Mouse (Mus musculus): ENCODE measurements around the gene Brca2.

GRCm38 (mm10) chr5:150543184-150543583 lies 20.8 kb downstream of the Brca2 start:
- TF ChIP-seq MAZ (IDR thresholded peaks at IDR 0.05; ENCODE audit: low read depth, low read length) (no peak), GABPA (IDR thresholded peaks at IDR 0.05; ENCODE audit: insufficient replicate concordance, low read depth, low read length) (no peak), E2F4 (IDR thresholded peaks at IDR 0.05; ENCODE audit: insufficient replicate concordance, low read depth, low read length) (no peak), POLR2A (IDR thresholded peaks at IDR 0.05; ENCODE audit: low read depth, low read length) (no peak), ZMIZ1 (IDR thresholded peaks at IDR 0.05; ENCODE audit: low read depth, low read length) (no peak), PAX5 (IDR thresholded peaks at IDR 0.05; ENCODE audit: low read length) (no peak), POLR2AphosphoS2 (IDR thresholded peaks at IDR 0.05; ENCODE audit: low read depth, low read length) (no peak), MAX (IDR thresholded peaks at IDR 0.05; ENCODE audit: low read length) (no peak), RAD21 (IDR thresholded peaks at IDR 0.05; ENCODE audit: low read depth, low read length) (no peak), CTCF (conservative IDR thresholded peaks at IDR 0.05 in 1 of 2, IDR thresholded peaks at IDR 0.05 in 1 of 2; ENCODE audit: low read depth in 2 of 2, low read length in 2 of 2) (no peak), SMC3 (IDR thresholded peaks at IDR 0.05; ENCODE audit: low read depth, low read length) (no peak), RCOR1 (conservative IDR thresholded peaks at IDR 0.05; ENCODE audit: low read depth, low read length) (no peak)
